Mouse (Mus musculus): Measurements from ENCODE around the gene Nisch.

DNA sequence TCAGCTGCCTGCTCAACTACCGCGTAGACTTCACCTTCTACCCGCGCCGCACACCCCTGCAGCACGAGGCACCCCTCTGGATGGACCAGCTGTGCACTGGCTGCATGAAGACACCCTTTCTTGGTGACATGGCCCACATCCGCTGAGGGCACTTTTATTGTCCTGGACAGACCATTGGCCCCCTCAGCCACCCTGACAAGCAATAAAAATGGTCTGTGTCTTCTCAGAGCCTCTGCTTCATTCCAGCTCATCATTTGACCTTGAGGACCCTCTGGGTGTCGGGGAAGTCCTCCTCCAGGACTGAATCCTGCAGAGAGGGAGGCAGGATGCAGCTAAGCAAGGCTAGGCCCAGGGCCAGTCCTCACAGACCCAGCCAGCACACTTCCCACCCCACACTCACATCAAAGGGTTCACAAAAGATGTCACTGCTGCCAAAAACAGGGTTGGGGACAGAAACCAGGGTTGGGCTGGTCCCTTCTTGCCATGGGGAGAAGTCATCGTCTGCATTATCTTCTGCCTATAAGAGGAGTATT lies 77.8 kb downstream of the Nisch start:
- no peak for TF ChIP-seq MAX (IDR thresholded peaks at IDR 0.05; ENCODE audit: low read length)
- TF ChIP-seq CHD1 (IDR thresholded peaks at IDR 0.05; ENCODE audit: low read depth, low read length) = no peak
- TF ChIP-seq POLR2A (IDR thresholded peaks at IDR 0.05; ENCODE audit: low read depth, low read length) = no peak
- no peak for TF ChIP-seq CTCF (conservative IDR thresholded peaks at IDR 0.05 in 1 of 2, IDR thresholded peaks at IDR 0.05 in 1 of 2; ENCODE audit: low read depth in 2 of 2, low read length in 2 of 2)
- TF ChIP-seq ELF1 (IDR thresholded peaks at IDR 0.05; ENCODE audit: low read depth, low read length) = no peak
- no peak for TF ChIP-seq GABPA (IDR thresholded peaks at IDR 0.05; ENCODE audit: insufficient replicate concordance, low read depth, low read length)
- TF ChIP-seq ZNF384 (IDR thresholded peaks at IDR 0.05; ENCODE audit: low read depth, low read length) = no peak
- no peak for TF ChIP-seq TCF12 (IDR thresholded peaks at IDR 0.05; ENCODE audit: low read depth, low read length)
- TF ChIP-seq RAD21 (IDR thresholded peaks at IDR 0.05; ENCODE audit: low read depth, low read length) = no peak
- TF ChIP-seq PAX5 (IDR thresholded peaks at IDR 0.05; ENCODE audit: low read length) = no peak
- TF ChIP-seq EP300 (IDR thresholded peaks at IDR 0.05; ENCODE audit: low read length) = no peak
- TF ChIP-seq ZKSCAN1 (IDR thresholded peaks at IDR 0.05; ENCODE audit: borderline replicate concordance, low read depth, low read length) = no peak
- no peak for TF ChIP-seq MEF2A (IDR thresholded peaks at IDR 0.05; ENCODE audit: borderline replicate concordance, low read depth, low read length)
